ENCODE assay signal across 11 mouse cellular contexts in the genomic region with DNA sequence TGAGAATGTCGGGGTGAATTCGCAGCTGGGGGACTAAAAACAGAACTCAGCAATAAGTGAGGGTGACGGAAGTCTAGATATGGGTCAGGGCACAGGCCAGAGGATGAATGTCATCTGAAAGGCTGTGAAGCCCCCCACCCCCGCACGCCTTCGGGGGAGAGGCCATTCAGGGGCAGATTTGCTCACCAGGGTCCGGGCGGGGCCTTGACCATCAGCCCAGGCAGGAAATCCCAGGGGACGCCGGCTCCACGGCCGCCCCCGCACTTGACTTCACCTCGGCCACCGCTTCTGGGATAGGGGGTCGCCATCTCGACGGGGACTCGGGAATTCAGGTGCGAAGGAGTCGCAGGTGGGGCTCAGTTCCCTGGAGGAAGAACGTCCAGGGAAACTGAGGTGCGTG. TPM values are rescaled to one million over a fixed set of nuclear protein-coding genes. Genes with fewer than 3 reads are reported as not detected.
A peak's percentile ranks its signal among the peaks of the same experiment; 100 is the strongest.
DNase-seq lines count a peak whose midpoint lies in the region; ATAC-seq and TF ChIP-seq lines count a peak whose summit lies in the region.
"Had no signal": no experiment of that assay in that cellular context is flagged by ENCODE, and none has a peak within 500 bp of the region (broad histone marks: within the 10 kb centered on the region; RNA-seq: fewer than 3 reads in every experiment).

No protein-coding gene starts in this region.

- intact Hi-C loops in heart, adult 2 months (cut with DNase I), result no loop called here

- no peak for TF ChIP-seq POLR2A in heart, adult 2 months (IDR thresholded peaks at IDR 0.05; ENCODE audit: insufficient read depth, low read depth, low read length)

- peaks cover 84% of the 10 kb centered on the region for H3K27me3 ChIP-seq in heart, embryonic 12.5 days (replicated peaks)
- H3K27me3 ChIP-seq in heart, adult 2 months (ENCODE audit: control insufficient read depth, insufficient read depth, low read length), result peaks cover 15% of the 10 kb centered on the region
- peaks cover 67% of the 10 kb centered on the region for H3K27me3 ChIP-seq in E14TG2a.4 (ENCODE audit: insufficient read depth, low read length)
- peaks cover 75% of the 10 kb centered on the region for H3K27me3 ChIP-seq in hindbrain, embryonic 10.5 days (ENCODE audit: insufficient read depth, poor library complexity, severe bottlenecking)
- H3K27me3 ChIP-seq in liver, embryonic 16.5 days (ENCODE audit: control insufficient read depth, insufficient read depth, low read depth, low read length), result peaks cover 65% of the 10 kb centered on the region

- 0 out of 2 replicates have a peak, but pooled peaks cover 3% of the 10 kb centered on the region for H3K9me3 ChIP-seq in heart, embryonic 12.5 days (replicated peaks)
- H3K9me3 ChIP-seq in E14TG2a.4 (ENCODE audit: low read length), result no peaks in the 10 kb centered on the region
- no peaks in the 10 kb centered on the region for H3K9me3 ChIP-seq in hindbrain, embryonic 10.5 days
- no peaks in the 10 kb centered on the region for H3K9me3 ChIP-seq in liver, embryonic 16.5 days (replicated peaks; ENCODE audit: control insufficient read depth, low read length)

- no peak for TF ChIP-seq CTCF in heart, adult 2 months (IDR thresholded peaks at IDR 0.05)
- TF ChIP-seq CTCF in E14TG2a.4 (conservative IDR thresholded peaks at IDR 0.05; ENCODE audit: low read length), result no peak

- no peak for DNase-seq in heart, adult 2 months
- no peak for DNase-seq in hindbrain, embryonic 10.5 days (ENCODE audit: low spot score)
- no peak for DNase-seq in spleen, postnatal 10 days (ENCODE audit: low spot score in 2 of 2)
- DNase-seq in lung, adult 18-20 months, result no peak
- DNase-seq in urinary bladder, postnatal 25 days (ENCODE audit: low spot score), result no peak
- DNase-seq: cerebellum, adult 11 months; gastrocnemius, postnatal 10 days had no signal

- peaks cover 20% of the 10 kb centered on the region for H3K4me1 ChIP-seq in heart, embryonic 12.5 days (replicated peaks)
- no peaks in the 10 kb centered on the region for H3K4me1 ChIP-seq in heart, adult 2 months (ENCODE audit: control insufficient read depth, insufficient read depth, low read length)
- peaks cover 49% of the 10 kb centered on the region for H3K4me1 ChIP-seq in E14TG2a.4 (replicated peaks; ENCODE audit: low read depth, low read length)
- peaks cover 27% of the 10 kb centered on the region for H3K4me1 ChIP-seq in hindbrain, embryonic 10.5 days (replicated peaks)
- peaks cover 5% of the 10 kb centered on the region for H3K4me1 ChIP-seq in liver, embryonic 16.5 days (ENCODE audit: control insufficient read depth, low read depth, low read length)

- H3K79me2 ChIP-seq in heart, adult 2 months (replicated peaks; ENCODE audit: control insufficient read depth, insufficient read depth, low read length), result no peaks in the 10 kb centered on the region

- no peak for TF ChIP-seq EP300 in heart, adult 2 months (IDR thresholded peaks at IDR 0.05; ENCODE audit: insufficient read depth, low read depth, low read length)

- no peak overlapping the region for H3K27ac ChIP-seq in heart, embryonic 12.5 days (ENCODE audit: poor library complexity, severe bottlenecking)
- H3K27ac ChIP-seq in heart, adult 2 months, result no peak overlapping the region
- no peak overlapping the region for H3K27ac ChIP-seq in hindbrain, embryonic 10.5 days
- H3K27ac ChIP-seq in liver, embryonic 16.5 days (ENCODE audit: low read length), result no peak overlapping the region
- H3K27ac ChIP-seq: macrophage had no signal

- H3K4me3 ChIP-seq in heart, embryonic 12.5 days, result peak overlapping the region; percentile 45
- no peak overlapping the region for H3K4me3 ChIP-seq in heart, adult 2 months
- peak overlapping the region; percentile 79 for H3K4me3 ChIP-seq in E14TG2a.4 (replicated peaks; ENCODE audit: low read length)
- H3K4me3 ChIP-seq in hindbrain, embryonic 10.5 days, result peak overlapping the region; percentile 46; the same call in 1 of the 2 replicates
- H3K4me3 ChIP-seq in liver, embryonic 16.5 days (ENCODE audit: low read depth, low read length), result no peak overlapping the region

- no peaks in the 10 kb centered on the region for H3K36me3 ChIP-seq in heart, embryonic 12.5 days
- no peaks in the 10 kb centered on the region for H3K36me3 ChIP-seq in heart, adult 2 months (ENCODE audit: control insufficient read depth, insufficient read depth, low read length)
- no peaks in the 10 kb centered on the region for H3K36me3 ChIP-seq in E14TG2a.4 (ENCODE audit: insufficient read depth, low read length)
- H3K36me3 ChIP-seq in hindbrain, embryonic 10.5 days, result no peaks in the 10 kb centered on the region
- no peaks in the 10 kb centered on the region for H3K36me3 ChIP-seq in liver, embryonic 16.5 days (ENCODE audit: control insufficient read depth, insufficient read depth)

- no peak for ATAC-seq in heart, embryonic 12.5 days (ENCODE audit: insufficient number of reproducible peaks, low FRiP score)
- ATAC-seq in liver, embryonic 16.5 days (ENCODE audit: low read depth), result no peak

- peak overlapping the region; percentile 66 for H3K4me2 ChIP-seq in heart, embryonic 12.5 days
- 0 out of 2 replicates have a peak overlapping the region, but pooled peaks have one; percentile 3 for H3K4me2 ChIP-seq in liver, embryonic 16.5 days (ENCODE audit: low read depth, low read length)

- WGBS in heart, embryonic 12.5 days, result 3% methylated on average over 23 of the region's 23 CpGs
- 4% methylated on average over 23 of the region's 23 CpGs for WGBS in heart, adult 2 months
- 3% methylated on average over 23 of the region's 23 CpGs for WGBS in hindbrain, embryonic 10.5 days
- WGBS in liver, embryonic 16.5 days (ENCODE audit: insufficient replicate concordance), result 4% methylated on average over 23 of the region's 23 CpGs

- H3K9ac ChIP-seq in heart, embryonic 12.5 days, result no peak overlapping the region
- no peak overlapping the region for H3K9ac ChIP-seq in heart, adult 2 months (ENCODE audit: low read depth, low read length)
- H3K9ac ChIP-seq in liver, embryonic 16.5 days (ENCODE audit: low read depth, low read length), result no peak overlapping the region

RNA-seq across cellular contexts. Expression of a gene that starts 2.2 kb away (rescaled TPM):
- 0.22 and 0.31 TPM in 2 replicates for polyA plus RNA-seq in heart, embryonic 12.5 days (2016; fragmentation: Nextera tagmentation; extraction: Ambion mirVana)
- total RNA-seq in heart, adult 2 months (2021), result not detected
- not detected in 2 replicates for polyA plus RNA-seq in heart, adult 2 months (2012; rRNA removed)
- polyA plus RNA-seq in hindbrain, embryonic 10.5 days (2016; fragmentation: Nextera tagmentation; extraction: Ambion mirVana), result 0.63 and 0.91 TPM in 2 replicates
- polyA plus RNA-seq in liver, embryonic 16.5 days (2015; fragmentation: Nextera tagmentation; extraction: Ambion mirVana), result 0.12 TPM in 2 replicates
- total RNA-seq: gastrocnemius, postnatal 10 days had no signal
- polyA plus RNA-seq: macrophage had no signal

RNA-seq across cellular contexts. Expression of a gene that starts 22.7 kb away (rescaled TPM):
- polyA plus RNA-seq in heart, embryonic 12.5 days (2016; fragmentation: Nextera tagmentation; extraction: Ambion mirVana), result 79.0 and 83.6 TPM in 2 replicates
- total RNA-seq in heart, adult 2 months (2021), result 10 to 100 TPM; 82.9 to 88.2 TPM
- 109 and 140 TPM in 2 replicates for polyA plus RNA-seq in heart, adult 2 months (2012; rRNA removed)
- 67.4 and 70.9 TPM in 2 replicates for polyA plus RNA-seq in hindbrain, embryonic 10.5 days (2016; fragmentation: Nextera tagmentation; extraction: Ambion mirVana)
- polyA plus RNA-seq in liver, embryonic 16.5 days (2015; fragmentation: Nextera tagmentation; extraction: Ambion mirVana), result 23.4 and 23.6 TPM in 2 replicates

Comparison
In these comparisons a context has a peak if more than half of its experiments do, and no peak if none do; other contexts are left out.
1. H3K4me3 ChIP-seq: peak in heart, embryonic 12.5 days (single experiment), E14TG2a.4 (single experiment) and hindbrain, embryonic 10.5 days (single experiment); none in heart, adult 2 months (single experiment) and liver, embryonic 16.5 days (single experiment).